Mouse (Mus musculus): ENCODE data around the gene Bub1. TPM values are rescaled to one million over a fixed set of nuclear protein-coding genes. Genes with fewer than 3 reads are reported as not detected.

Bub1 gene
- polyA plus RNA-seq (2012; ENCODE audit: insufficient read depth, low replicate concordance): 0.63 TPM in 1 of 2 replicates, not detected in the other

GRCm38 (mm10) chr2:127831401-127832102 is at the start of gene Bub1:
Gene Bub1, minus strand, starts transcription at chr2:127831865.
- Histone ChIP-seq H3K27me3 (replicated peaks) (peaks cover 15% of the 10 kb centered on the region), H3K9me3 (no peaks in the 10 kb centered on the region), H3K36me3 (replicated peaks; ENCODE audit: low read length) (peaks cover 16% of the 10 kb centered on the region), H3K4me3 (replicated peaks) (peak within 1 kb of the TSS; percentile 96), H3K4me1 (peaks cover 17% of the 10 kb centered on the region)
- TF ChIP-seq GATA1 (IDR thresholded peaks at IDR 0.05; ENCODE audit: borderline replicate concordance, low read length) (no peak), FLI1 (IDR thresholded peaks at IDR 0.05; ENCODE audit: low read length) (no peak)

- no peak for TF ChIP-seq GATA1 (IDR thresholded peaks at IDR 0.05; ENCODE audit: borderline replicate concordance, low read length)
- H3K27me3 ChIP-seq (replicated peaks): peaks cover 31% of the 10 kb centered on the region
- no peaks in the 10 kb centered on the region for H3K36me3 ChIP-seq (replicated peaks; ENCODE audit: low read length)
These were observed 49.4 kb upstream of the Bub1 start for GRCm38 (mm10) chr2:127881063-127881462.

GRCm38 (mm10) chr2:127864381-127864780 is 32.7 kb upstream of the Bub1 start:
- Histone ChIP-seq H3K9me3 (no peaks in the 10 kb centered on the region), H3K4me1 (peaks cover 4% of the 10 kb centered on the region), H3K4me3 (replicated peaks) (no peak overlapping the region), H3K27me3 (replicated peaks) (peaks cover 23% of the 10 kb centered on the region), H3K36me3 (replicated peaks; ENCODE audit: low read length) (no peaks in the 10 kb centered on the region)
- TF ChIP-seq GATA1 (IDR thresholded peaks at IDR 0.05; ENCODE audit: borderline replicate concordance, low read length) (no peak), FLI1 (IDR thresholded peaks at IDR 0.05; ENCODE audit: low read length) (no peak)

More at GRCm38 (mm10) chr2:127881063-127881462, 49.4 kb upstream of the Bub1 start:
- no peaks in the 10 kb centered on the region for H3K4me1 ChIP-seq
- no peak overlapping the region for H3K4me3 ChIP-seq (replicated peaks)
- no peaks in the 10 kb centered on the region for H3K9me3 ChIP-seq

- Histone ChIP-seq H3K9me3 (no peaks in the 10 kb centered on the region), H3K4me3 (replicated peaks) (no peak overlapping the region), H3K27me3 (replicated peaks) (peaks cover 13% of the 10 kb centered on the region)
These were observed 22.8 kb upstream of the Bub1 start for GRCm38 (mm10) chr2:127854332-127854991.

GRCm38 (mm10) chr2:127850371-127850770 is 18.7 kb upstream of the Bub1 start:
- H3K36me3 ChIP-seq (replicated peaks; ENCODE audit: low read length): no peaks in the 10 kb centered on the region
- H3K9me3 ChIP-seq: no peaks in the 10 kb centered on the region
- peaks cover 14% of the 10 kb centered on the region for H3K4me1 ChIP-seq
- H3K4me3 ChIP-seq (replicated peaks): no peak overlapping the region
- peaks cover 20% of the 10 kb centered on the region for H3K27me3 ChIP-seq (replicated peaks)
- TF ChIP-seq FLI1 (IDR thresholded peaks at IDR 0.05; ENCODE audit: low read length): no peak

More at GRCm38 (mm10) chr2:127854332-127854991, 22.8 kb upstream of the Bub1 start:
- Histone ChIP-seq H3K36me3 (replicated peaks; ENCODE audit: low read length) (no peaks in the 10 kb centered on the region), H3K4me1 (no peaks in the 10 kb centered on the region)
- TF ChIP-seq FLI1 (IDR thresholded peaks at IDR 0.05; ENCODE audit: low read length): no peak
- TF ChIP-seq GATA1 (IDR thresholded peaks at IDR 0.05; ENCODE audit: borderline replicate concordance, low read length): no peak

GRCm38 (mm10) chr2:127846571-127846970 is 14.9 kb upstream of the Bub1 start:
- Histone ChIP-seq H3K4me3 (replicated peaks) (no peak overlapping the region), H3K4me1 (peaks cover 15% of the 10 kb centered on the region), H3K27me3 (replicated peaks) (peaks cover 31% of the 10 kb centered on the region), H3K9me3 (no peaks in the 10 kb centered on the region), H3K36me3 (replicated peaks; ENCODE audit: low read length) (no peaks in the 10 kb centered on the region)
- no peak for TF ChIP-seq FLI1 (IDR thresholded peaks at IDR 0.05; ENCODE audit: low read length)
- no peak for TF ChIP-seq GATA1 (IDR thresholded peaks at IDR 0.05; ENCODE audit: borderline replicate concordance, low read length)

- Histone ChIP-seq H3K27me3 (replicated peaks) (peaks cover 36% of the 10 kb centered on the region), H3K4me3 (replicated peaks) (no peak overlapping the region), H3K4me1 (peaks cover 15% of the 10 kb centered on the region), H3K36me3 (replicated peaks; ENCODE audit: low read length) (no peaks in the 10 kb centered on the region), H3K9me3 (no peaks in the 10 kb centered on the region)
- no peak for TF ChIP-seq FLI1 (IDR thresholded peaks at IDR 0.05; ENCODE audit: low read length)
- TF ChIP-seq GATA1 (IDR thresholded peaks at IDR 0.05; ENCODE audit: borderline replicate concordance, low read length): no peak
These were observed 14.3 kb upstream of the Bub1 start for GRCm38 (mm10) chr2:127846008-127846407.

GRCm38 (mm10) chr2:127845346-127845982 is 13.8 kb upstream of the Bub1 start:
- peaks cover 15% of the 10 kb centered on the region for H3K4me1 ChIP-seq
- TF ChIP-seq GATA1 (IDR thresholded peaks at IDR 0.05; ENCODE audit: borderline replicate concordance, low read length) (no peak), FLI1 (IDR thresholded peaks at IDR 0.05; ENCODE audit: low read length) (no peak)
- no peaks in the 10 kb centered on the region for H3K9me3 ChIP-seq
- no peaks in the 10 kb centered on the region for H3K36me3 ChIP-seq (replicated peaks; ENCODE audit: low read length)
- no peak overlapping the region for H3K4me3 ChIP-seq (replicated peaks)
- H3K27me3 ChIP-seq (replicated peaks): peaks cover 41% of the 10 kb centered on the region

- no peak for TF ChIP-seq FLI1 (IDR thresholded peaks at IDR 0.05; ENCODE audit: low read length)
- no peak for TF ChIP-seq GATA1 (IDR thresholded peaks at IDR 0.05; ENCODE audit: borderline replicate concordance, low read length)
- no peaks in the 10 kb centered on the region for H3K9me3 ChIP-seq
- H3K27me3 ChIP-seq (replicated peaks): peaks cover 56% of the 10 kb centered on the region
- H3K4me3 ChIP-seq (replicated peaks): no peak overlapping the region
- H3K4me1 ChIP-seq: peaks cover 15% of the 10 kb centered on the region
- H3K36me3 ChIP-seq (replicated peaks; ENCODE audit: low read length): no peaks in the 10 kb centered on the region
These were observed 10.8 kb upstream of the Bub1 start for GRCm38 (mm10) chr2:127842421-127842820.

- Histone ChIP-seq H3K27me3 (replicated peaks) (peaks cover 62% of the 10 kb centered on the region), H3K4me1 (peaks cover 10% of the 10 kb centered on the region), H3K36me3 (replicated peaks; ENCODE audit: low read length) (no peaks in the 10 kb centered on the region), H3K9me3 (no peaks in the 10 kb centered on the region), H3K4me3 (replicated peaks) (no peak overlapping the region)
- no peak for TF ChIP-seq FLI1 (IDR thresholded peaks at IDR 0.05; ENCODE audit: low read length)
- TF ChIP-seq GATA1 (IDR thresholded peaks at IDR 0.05; ENCODE audit: borderline replicate concordance, low read length): no peak
These were observed 9.7 kb upstream of the Bub1 start for GRCm38 (mm10) chr2:127841402-127841801.
